Mouse (Mus musculus) ES-E14 (cell line): ENCODE results near the gene Ece2. TPM values are rescaled to one million over a fixed set of nuclear protein-coding genes. Genes with fewer than 3 reads are reported as not detected.

Experiments
- DNase-seq: peaks from one replicate; pipeline ENCODE4 v3.0.0-alpha.2; 2013; ENCODE audit warnings: low read depth, low spot score
- H3K27ac ChIP-seq: 2 replicates; pipeline ENCODE4 v1.5.1; 2012; ENCODE audit warnings: low read depth, mild to moderate bottlenecking, low read length, moderate library complexity, mixed read lengths; ENCODE audit not compliant: poor library complexity, insufficient read depth, severe bottlenecking
- H3K36me3 ChIP-seq: 2 replicates; pipeline ENCODE4 v1.6.1; 2012; ENCODE audit warnings: mild to moderate bottlenecking, low read length, moderate library complexity, mixed read lengths; ENCODE audit not compliant: control insufficient read depth, poor library complexity, insufficient read depth, severe bottlenecking
- H3K4me1 ChIP-seq, 2 experiments: fragments of 150-350 bp in 1 of 2; sonication (generic) in 1 of 2; 2 replicates each; pipeline ENCODE4 v1.6.1; 2012; ENCODE audit warnings: low read length in 2 of 2, mild to moderate bottlenecking in 1 of 2, mixed read lengths in 1 of 2; ENCODE audit not compliant: control insufficient read depth in 2 of 2, insufficient read depth in 2 of 2, poor library complexity in 1 of 2
- H3K4me3 ChIP-seq, 2 experiments: fragments of 150-350 bp in 1 of 2; sonication (generic) in 1 of 2; 2 replicates each; pipeline ENCODE4 v1.5.1; 2012; ENCODE audit warnings: low read length in 2 of 2, low read depth in 1 of 2, mild to moderate bottlenecking in 1 of 2, mixed read lengths in 1 of 2; ENCODE audit not compliant: insufficient read depth in 1 of 2, poor library complexity in 1 of 2, severe bottlenecking in 1 of 2
- H3K9ac ChIP-seq: 2 replicates; pipeline ENCODE4 v1.6.1; 2012; ENCODE audit warnings: low read depth, mild to moderate bottlenecking, low read length, mixed read lengths; ENCODE audit not compliant: poor library complexity, insufficient read depth, severe bottlenecking
- H3K9me3 ChIP-seq: fragments of 150-350 bp; sonication (generic); 2 replicates; pipeline ENCODE4 v1.6.1; 2012; ENCODE audit warnings: low read depth, mild to moderate bottlenecking, low read length; ENCODE audit not compliant: control insufficient read depth, insufficient read depth
- CHD2 ChIP-seq: IDR thresholded peaks from 2 replicates; pipeline ENCODE4 v1.6.1; 2014; ENCODE audit warnings: mild to moderate bottlenecking, low read depth, low read length, inconsistent platforms
- HCFC1 ChIP-seq: IDR thresholded peaks from 2 replicates; pipeline ENCODE4 v1.6.1; 2012; ENCODE audit warnings: low read length, inconsistent platforms, borderline replicate concordance; ENCODE audit not compliant: insufficient read depth
- MAFK ChIP-seq: IDR thresholded peaks from 2 replicates; pipeline ENCODE4 v1.6.1; 2014; ENCODE audit warnings: mild to moderate bottlenecking, low read depth, low read length, inconsistent platforms; ENCODE audit not compliant: insufficient read depth
- ZC3H11A ChIP-seq: IDR thresholded peaks from 2 replicates; pipeline ENCODE4 v1.6.1; 2012; ENCODE audit warnings: low read depth, mild to moderate bottlenecking, inconsistent platforms, low read length, borderline replicate concordance
- ZNF384 ChIP-seq: IDR thresholded peaks from 2 replicates; pipeline ENCODE4 v1.6.1; 2012; ENCODE audit warnings: low read depth, low read length, inconsistent platforms
- in situ Hi-C, 2 experiments: fragments of 600-800 bp; cut with MboI; formaldehyde crosslinking; loops; one replicate each; pipeline ENCODE4 v1.15.1; 2025; ENCODE audit warnings: low sequenced_read_pairs in 2 of 2, inconsistent platforms in 1 of 2; ENCODE audit not compliant: unreplicated experiment in 2 of 2
- total RNA-seq: library from RNA; depleted of rRNA; stranded (reverse); fragments of 300-350 nt; gene quantifications from 2 replicates; pipeline ENCODE4 v1.2.3, GENCODE M21; 2012

Ece2 gene
- total RNA-seq, 1 experiment: 6.7 TPM

GRCm38 (mm10) chr16:20642161-20642560, 12.5 kb downstream of the Ece2 start:
- no peaks in the 10 kb centered on the region for H3K9me3 ChIP-seq
- no peaks in the 10 kb centered on the region for H3K4me1 ChIP-seq
- in situ Hi-C loops: loop anchor here in 1 of 2 experiments (10.0 kb wide), 1 partner anchor 137 kb away; no protein-coding TSS in a partner anchor
- H3K9ac ChIP-seq: no peak overlapping the region
- H3K36me3 ChIP-seq: no peaks in the 10 kb centered on the region
- TF ChIP-seq CHD2: no peak
- no peak for TF ChIP-seq ZC3H11A
- no peak for TF ChIP-seq HCFC1
- TF ChIP-seq MAFK: no peak
- TF ChIP-seq ZNF384: no peak
- DNase-seq: no peak
- H3K4me3 ChIP-seq: no peak overlapping the region
- H3K27ac ChIP-seq: no peak overlapping the region

GRCm38 (mm10) chr16:20643911-20644310, 14.3 kb downstream of the Ece2 start:
- TF ChIP-seq CHD2 (no peak), ZC3H11A (no peak), HCFC1 (no peak), ZNF384 (no peak), MAFK (no peak)
- Histone ChIP-seq H3K4me3 (no peak overlapping the region), H3K27ac (no peak overlapping the region), H3K36me3 (no peaks in the 10 kb centered on the region), H3K9ac (no peak overlapping the region), H3K4me1 (no peaks in the 10 kb centered on the region), H3K9me3 (no peaks in the 10 kb centered on the region)
- in situ Hi-C loops: loop anchor here in 1 of 2 experiments (10.0 kb wide), 1 partner anchor 139 kb away; no protein-coding TSS in a partner anchor
- DNase-seq: no peak

GRCm38 (mm10) chr16:20651076-20651946, 21.7 kb downstream of the Ece2 start, which contains the start of gene Psmd2:
TSS of gene Psmd2 (plus strand) at chr16:20651652.
- TF ChIP-seq CHD2 (no peak), ZC3H11A (no peak), HCFC1 (peak; percentile 83)
- peaks cover 17% of the 10 kb centered on the region for H3K36me3 ChIP-seq
- 0 out of 4 replicates have a peak, but pooled peaks cover 0 to 2% of the 10 kb centered on the region in 2 experiments for H3K4me1 ChIP-seq
- H3K9ac ChIP-seq: peak within 1 kb of the TSS; percentile 98
- H3K27ac ChIP-seq: peak within 1 kb of the TSS; percentile 56
- H3K4me3 ChIP-seq: peak within 1 kb of the TSS; percentile 74 to 97
- in situ Hi-C loops: no loop called here
- no peaks in the 10 kb centered on the region for H3K9me3 ChIP-seq
- DNase-seq: peak; percentile 88

- Histone ChIP-seq H3K36me3 (peaks cover 20% of the 10 kb centered on the region), H3K9ac (peak overlapping the region; percentile 98), H3K4me1 (0 out of 4 replicates have a peak, but pooled peaks cover 0 to 2% of the 10 kb centered on the region in 2 experiments), H3K4me3 (peak overlapping the region; percentile 74 to 97), H3K9me3 (no peaks in the 10 kb centered on the region), H3K27ac (peak overlapping the region; percentile 36; the same call in 1 of the 2 replicates)
- no peak for DNase-seq
- TF ChIP-seq HCFC1 (no peak), MAFK (no peak), ZNF384 (no peak)
- in situ Hi-C loops: no loop called here
Measured at GRCm38 (mm10) chr16:20651947-20652310, 22.3 kb downstream of the Ece2 start.
